Mouse (Mus musculus) myocyte (in vitro differentiated cells): ENCODE measurements around the gene Meis3. TPM values are rescaled to one million over a fixed set of nuclear protein-coding genes. Genes with fewer than 3 reads are reported as not detected.

Experiments used
- H3K27me3 ChIP-seq: one replicate; pipeline ENCODE4 v1.6.1; 2011; ENCODE audit not compliant: control insufficient read depth, insufficient read depth, insufficient read length
- H3K36me3 ChIP-seq: one replicate; pipeline ENCODE4 v1.6.1; 2011; ENCODE audit not compliant: control insufficient read depth, insufficient read depth
- H3K4me2 ChIP-seq: one replicate; pipeline ENCODE4 v1.6.1; 2011; ENCODE audit warnings: low read depth, control low read depth
- H3K4me3 ChIP-seq: one replicate; pipeline ENCODE4 v1.5.1; 2011; ENCODE audit warnings: mild to moderate bottlenecking, control low read depth, moderate library complexity
- H3K79me2 ChIP-seq: one replicate; pipeline ENCODE4 v1.6.1; 2011; ENCODE audit not compliant: control insufficient read depth, insufficient read depth
- H3ac ChIP-seq: one replicate; pipeline ENCODE4 v1.6.1; 2011; ENCODE audit not compliant: control insufficient read depth, insufficient read length
- CEBPB ChIP-seq: IDR thresholded peaks from 2 replicates; pipeline ENCODE4 v1.6.1; 2011; ENCODE audit warnings: mild to moderate bottlenecking, moderate library complexity; ENCODE audit not compliant: poor library complexity, insufficient read depth, severe bottlenecking
- E2F4 ChIP-seq: IDR thresholded peaks from one replicate; pipeline ENCODE4 v1.6.1; 2011; ENCODE audit warnings: mild to moderate bottlenecking, control low read depth, moderate library complexity; ENCODE audit not compliant: insufficient read depth
- MAX ChIP-seq: IDR thresholded peaks from one replicate; pipeline ENCODE4 v1.6.1; 2011; ENCODE audit warnings: low read depth, mild to moderate bottlenecking, control low read depth
- MYOD1 ChIP-seq, 3 experiments: IDR thresholded peaks; one replicate each; pipeline ENCODE4 v1.6.1; 2011; ENCODE audit warnings: control low read depth in 2 of 3, low read depth in 2 of 3, mild to moderate bottlenecking in 2 of 3, moderate library complexity in 1 of 3; ENCODE audit not compliant: insufficient read length in 2 of 3, control insufficient read depth in 1 of 3
- MYOG ChIP-seq, 3 experiments: IDR thresholded peaks; one replicate each; pipeline ENCODE4 v1.6.1; 2011; ENCODE audit warnings: control low read depth in 2 of 3, low read depth in 2 of 3, mild to moderate bottlenecking in 2 of 3; ENCODE audit not compliant: insufficient read length in 2 of 3, control insufficient read depth in 1 of 3, insufficient read depth in 1 of 3
- POLR2A ChIP-seq: IDR thresholded peaks from one replicate; pipeline ENCODE4 v1.6.1; 2011; ENCODE audit warnings: low read depth, mild to moderate bottlenecking, control low read depth, moderate library complexity; ENCODE audit not compliant: insufficient read length
- POLR2AphosphoS2 ChIP-seq: IDR thresholded peaks from one replicate; pipeline ENCODE4 v1.6.1; 2011; ENCODE audit warnings: low read depth, control low read depth; ENCODE audit not compliant: insufficient read length
- REST ChIP-seq: IDR thresholded peaks from one replicate; pipeline ENCODE4 v1.6.1; 2011; ENCODE audit warnings: mild to moderate bottlenecking, control low read depth, moderate library complexity; ENCODE audit not compliant: insufficient read depth, insufficient read length
- SRF ChIP-seq: IDR thresholded peaks from one replicate; pipeline ENCODE4 v1.6.1; 2011; ENCODE audit warnings: low read depth; ENCODE audit not compliant: control insufficient read depth, insufficient read length
- TCF12 ChIP-seq: IDR thresholded peaks from one replicate; pipeline ENCODE4 v1.6.1; 2011; ENCODE audit warnings: mild to moderate bottlenecking, control low read depth; ENCODE audit not compliant: poor library complexity, insufficient read depth, severe bottlenecking
- TCF3 ChIP-seq: IDR thresholded peaks from one replicate; pipeline ENCODE4 v1.6.1; 2011; ENCODE audit warnings: low read depth, control low read depth; ENCODE audit not compliant: insufficient read length
- USF1 ChIP-seq: IDR thresholded peaks from one replicate; pipeline ENCODE4 v1.6.1; 2011; ENCODE audit warnings: low read depth, mild to moderate bottlenecking, control low read depth, moderate library complexity
- polyA plus RNA-seq: library from polyadenylated mRNA; unstranded; fragments of >200 nt; fragmentation: generic; extraction: Trizol; gene quantifications from one replicate; pipeline ENCODE4 v1.2.1, GENCODE M21; 2012; ENCODE audit warnings: missing spikeins

Meis3 gene
- polyA plus RNA-seq, 1 experiment, result 2.2 TPM

DNA sequence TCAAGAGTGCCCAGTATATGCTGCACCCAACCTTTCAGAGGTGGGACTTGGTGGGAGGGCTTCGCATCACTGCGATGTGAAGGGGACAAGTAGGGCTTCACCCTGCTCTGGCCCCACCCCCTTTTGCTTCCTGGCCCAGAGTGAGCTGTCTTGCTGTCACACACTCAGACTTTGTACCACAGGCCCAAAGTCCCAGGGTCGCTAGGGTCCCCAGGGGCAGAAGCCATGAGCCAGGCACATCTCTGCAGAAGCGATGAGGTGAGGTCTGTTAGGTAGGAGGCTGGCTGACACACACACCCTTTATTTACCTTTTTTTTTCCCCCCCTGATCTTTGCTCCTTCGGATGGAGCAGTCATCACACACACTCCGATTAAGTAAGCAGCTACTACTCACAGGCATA lies 38.3 kb downstream of the Meis3 start:
- no peaks in the 10 kb centered on the region for H3K36me3 ChIP-seq
- TF ChIP-seq SRF (no peak), MAX (no peak), USF1 (no peak), POLR2AphosphoS2 (no peak), POLR2A (no peak), REST (no peak), MYOD1 (IDR thresholded peaks at IDR 0.05; ENCODE audit: control insufficient read depth in 1 of 3, insufficient read length in 2 of 3, low read depth in 2 of 3) (no peak), CEBPB (no peak), TCF3 (no peak), TCF12 (no peak), E2F4 (no peak), MYOG (IDR thresholded peaks at IDR 0.05; ENCODE audit: control insufficient read depth in 1 of 3, insufficient read depth in 1 of 3, insufficient read length in 2 of 3, low read depth in 2 of 3) (no peak)

DNA sequence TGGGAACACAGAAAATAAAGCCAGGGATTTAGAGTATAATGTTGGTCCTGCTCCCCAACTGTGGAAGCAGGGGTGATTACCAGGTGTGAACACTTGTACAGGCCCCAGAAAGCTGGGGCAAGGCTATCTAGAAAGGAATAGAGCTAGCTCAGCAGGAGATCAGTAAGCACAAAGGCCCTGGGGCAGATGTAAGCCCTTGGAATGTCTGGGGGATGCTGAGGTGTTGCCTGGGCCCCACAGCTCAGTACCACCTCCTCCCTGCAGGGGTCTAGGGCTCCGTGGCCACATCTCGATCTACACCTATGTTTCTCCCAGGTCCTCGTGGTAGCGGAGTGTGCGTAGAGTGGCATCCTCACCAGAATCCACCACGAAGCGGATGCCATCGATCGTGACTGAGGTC lies 39.1 kb downstream of the Meis3 start:
- no peak for TF ChIP-seq POLR2AphosphoS2
- TF ChIP-seq MYOD1 (IDR thresholded peaks at IDR 0.05; ENCODE audit: control insufficient read depth in 1 of 3, insufficient read length in 2 of 3, low read depth in 2 of 3), result no peak
- TF ChIP-seq USF1, result no peak
- TF ChIP-seq SRF, result no peak
- TF ChIP-seq TCF3, result no peak
- no peak for TF ChIP-seq TCF12
- no peak for TF ChIP-seq CEBPB
- TF ChIP-seq POLR2A, result no peak
- no peak for TF ChIP-seq REST
- no peak for TF ChIP-seq E2F4
- TF ChIP-seq MYOG (IDR thresholded peaks at IDR 0.05; ENCODE audit: control insufficient read depth in 1 of 3, insufficient read depth in 1 of 3, insufficient read length in 2 of 3, low read depth in 2 of 3), result no peak
- no peak for TF ChIP-seq MAX
- Histone ChIP-seq H3K4me3 (no peak overlapping the region), H3K27me3 (no peaks in the 10 kb centered on the region), H3K36me3 (no peaks in the 10 kb centered on the region), H3ac (no peak overlapping the region), H3K79me2 (no peaks in the 10 kb centered on the region), H3K4me2 (no peak overlapping the region)

More for the DNA sequence above, 38.3 kb downstream of the Meis3 start:
- Histone ChIP-seq H3K79me2 (no peaks in the 10 kb centered on the region), H3K4me3 (no peak overlapping the region), H3ac (no peak overlapping the region), H3K4me2 (no peak overlapping the region), H3K27me3 (no peaks in the 10 kb centered on the region)

DNA sequence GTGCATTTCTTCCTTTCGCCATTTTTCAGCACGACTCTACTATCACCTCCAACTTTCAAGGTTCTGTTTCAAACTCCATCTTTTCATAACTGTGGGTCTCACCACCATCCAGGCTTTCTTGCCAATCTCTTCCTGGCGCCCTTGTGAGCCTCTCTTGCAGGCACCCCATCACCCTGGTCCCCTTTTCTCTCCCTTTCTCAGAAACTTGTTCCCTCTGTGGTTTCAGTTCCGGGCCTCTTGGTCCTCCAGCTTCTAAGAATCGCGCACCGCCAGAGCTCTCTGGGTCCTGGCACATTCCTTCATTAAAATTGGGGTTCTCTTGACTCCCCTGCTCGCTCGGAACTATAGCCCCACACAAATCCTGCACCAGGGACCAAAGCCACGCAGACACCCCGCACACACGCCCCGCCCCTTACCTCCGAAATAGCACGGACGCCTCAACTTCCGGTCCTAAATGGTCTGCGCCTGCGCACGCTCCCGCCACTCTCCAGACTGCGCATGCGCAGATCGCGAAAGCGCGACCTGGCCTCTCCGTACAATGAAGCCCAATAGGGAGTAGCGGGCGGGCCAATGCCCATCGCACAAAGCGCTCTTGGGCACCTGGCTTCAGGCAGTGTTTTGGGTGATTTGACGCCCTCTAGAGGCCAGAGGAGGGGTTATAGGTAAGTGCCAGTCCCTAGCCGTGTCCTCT lies 46.8 kb downstream of the Meis3 start, which contains the start of gene Dhx34:
Dhx34 (minus strand) TSS at position 456 of the 691 bp plus-strand sequence.
- Histone ChIP-seq H3K79me2 (peaks cover 3% of the 10 kb centered on the region), H3K36me3 (no peaks in the 10 kb centered on the region)

DNA sequence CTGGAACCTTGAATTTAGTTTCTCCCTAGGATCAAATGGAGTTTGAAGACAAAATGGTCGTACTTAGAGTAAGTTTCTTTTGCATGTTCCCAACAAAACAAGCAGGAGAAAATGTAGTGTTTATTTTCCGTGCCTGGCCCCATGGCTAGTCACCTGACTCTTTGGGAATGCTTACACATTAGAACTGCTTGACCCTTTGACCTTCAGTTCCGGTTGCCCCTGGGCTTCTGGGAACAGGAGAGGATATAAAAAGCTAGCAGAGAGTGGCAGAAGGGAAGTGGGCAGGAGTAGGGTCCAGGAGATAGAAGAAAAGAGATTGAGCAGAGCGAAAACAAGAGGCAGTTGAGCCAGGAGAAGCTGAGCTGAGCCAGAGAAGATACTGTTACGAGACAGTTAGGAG lies 55.0 kb downstream of the Meis3 start:
- Histone ChIP-seq H3K79me2 (no peaks in the 10 kb centered on the region), H3K4me3 (no peak overlapping the region), H3K4me2 (no peak overlapping the region), H3K36me3 (no peaks in the 10 kb centered on the region), H3K27me3 (peaks cover 5% of the 10 kb centered on the region), H3ac (no peak overlapping the region)
- TF ChIP-seq CEBPB (no peak), MAX (no peak), MYOG (IDR thresholded peaks at IDR 0.05; ENCODE audit: control insufficient read depth in 1 of 3, insufficient read depth in 1 of 3, insufficient read length in 2 of 3, low read depth in 2 of 3) (no peak), E2F4 (no peak), POLR2AphosphoS2 (no peak), TCF3 (no peak), REST (no peak), TCF12 (no peak), POLR2A (no peak), USF1 (no peak), SRF (no peak), MYOD1 (IDR thresholded peaks at IDR 0.05; ENCODE audit: control insufficient read depth in 1 of 3, insufficient read length in 2 of 3, low read depth in 2 of 3) (no peak)

More for the DNA sequence above, 46.8 kb downstream of the Meis3 start, which contains the start of gene Dhx34:
- Histone ChIP-seq H3K4me2 (peak within 1 kb of the TSS; percentile 73), H3K4me3 (peak within 1 kb of the TSS; percentile 37), H3K27me3 (peaks cover 5% of the 10 kb centered on the region), H3ac (no peak within 1 kb of the TSS)
- no peak for TF ChIP-seq E2F4
- TF ChIP-seq MYOG (IDR thresholded peaks at IDR 0.05; ENCODE audit: control insufficient read depth in 1 of 3, insufficient read depth in 1 of 3, insufficient read length in 2 of 3, low read depth in 2 of 3), result no peak
- peak; percentile 72 for TF ChIP-seq POLR2A
- no peak for TF ChIP-seq CEBPB
- TF ChIP-seq POLR2AphosphoS2, result peak; percentile 49
- TF ChIP-seq MYOD1 (IDR thresholded peaks at IDR 0.05; ENCODE audit: control insufficient read depth in 1 of 3, insufficient read length in 2 of 3, low read depth in 2 of 3), result peak in 1 of 3 experiments; percentile 6

Other genes with a start within 250 kb of the Meis3 start
- gene Nop53, start 229.0 kb upstream of the Meis3 start, polyA plus RNA-seq, result 270 TPM
- 104 TPM for gene Ehd2, start 207.5 kb upstream of the Meis3 start, polyA plus RNA-seq
- gene Bicra, start 127.2 kb upstream of the Meis3 start, polyA plus RNA-seq, result 6.6 TPM
- not detected for gene Zfp541, start 113.3 kb upstream of the Meis3 start, polyA plus RNA-seq
- gene Napa, start 76.6 kb upstream of the Meis3 start, polyA plus RNA-seq, result 193 TPM
- gene Kptn, start 55.2 kb upstream of the Meis3 start, polyA plus RNA-seq, result 16.4 TPM
- gene Slc8a2, start 45.3 kb upstream of the Meis3 start, polyA plus RNA-seq, result 0.02 TPM
- 9.0 TPM for gene Dhx34, start 46.9 kb downstream of the Meis3 start, polyA plus RNA-seq
- gene C5ar2, start 69.1 kb downstream of the Meis3 start, polyA plus RNA-seq, result not detected
- gene C5ar1, start 84.5 kb downstream of the Meis3 start, polyA plus RNA-seq, result not detected
- 12.1 TPM for gene Inafm1, start 98.5 kb downstream of the Meis3 start, polyA plus RNA-seq
- gene Ccdc9, start 111.7 kb downstream of the Meis3 start, polyA plus RNA-seq, result 48.4 TPM
- gene Bbc3, start 133.3 kb downstream of the Meis3 start, polyA plus RNA-seq, result 34.6 TPM
- gene Sae1, start 212.7 kb downstream of the Meis3 start, polyA plus RNA-seq, result 169 TPM
- gene Zc3h4, start 225.8 kb downstream of the Meis3 start, polyA plus RNA-seq, result 24.8 TPM